Comparison of ENCODE assay signal across 9 mouse cellular contexts in the genomic region with DNA sequence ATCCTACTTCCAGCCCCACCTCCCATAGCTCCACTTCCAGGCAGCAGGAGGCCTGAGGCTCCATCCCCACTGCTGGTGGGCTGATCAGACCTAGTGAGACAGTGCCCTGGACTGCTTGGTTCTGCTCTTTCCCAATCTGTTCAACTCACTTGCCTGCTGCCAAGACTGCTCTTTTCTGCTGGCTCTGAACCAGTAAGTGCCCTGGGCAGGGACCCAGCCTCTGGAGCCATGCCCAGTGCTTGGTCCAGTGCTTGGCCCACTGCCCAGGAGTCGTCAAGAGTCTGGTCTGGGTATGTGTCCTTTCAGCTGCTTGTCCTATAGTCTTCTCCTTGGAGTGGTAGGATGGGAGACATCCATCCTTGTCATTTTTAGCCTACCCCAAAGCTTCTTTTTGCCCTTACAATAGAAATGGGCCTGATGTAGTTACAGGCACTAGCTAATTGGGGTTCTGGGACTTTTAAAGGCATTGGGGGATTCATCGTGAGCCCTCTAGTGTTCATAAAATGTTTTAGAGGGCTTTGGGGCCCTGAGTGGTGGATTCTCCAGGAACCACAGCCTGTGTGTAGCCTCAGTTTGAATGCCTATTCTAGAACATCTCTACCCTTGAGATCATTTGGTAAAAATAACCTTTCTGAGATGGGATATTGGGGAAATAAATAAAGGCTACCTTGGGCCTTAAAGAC.
A peak's percentile ranks its signal among the peaks of the same experiment; 100 is the strongest.
DNase-seq lines count a peak whose midpoint lies in the region; ATAC-seq and TF ChIP-seq lines count a peak whose summit lies in the region.
"Had no signal": no experiment of that assay in that cellular context is flagged by ENCODE, and none has a peak within 500 bp of the region (broad histone marks: within the 10 kb centered on the region; RNA-seq: fewer than 3 reads in every experiment).

No protein-coding gene starts in this region.

- TF ChIP-seq CTCF in C2C12 (IDR thresholded peaks at IDR 0.05; ENCODE audit: control insufficient read depth, insufficient read depth, insufficient read length), result no peak
- TF ChIP-seq CTCF in brain, embryonic 14.5 days (IDR thresholded peaks at IDR 0.05; ENCODE audit: borderline replicate concordance, extremely low read depth, insufficient read depth, insufficient read length), result no peak; the same call in 1 of the 2 replicates
- TF ChIP-seq CTCF in forebrain, postnatal 0 days (IDR thresholded peaks at IDR 0.05; ENCODE audit: low read depth), result peak; percentile 33
- TF ChIP-seq CTCF in lung, postnatal 0 days (IDR thresholded peaks at IDR 0.05), result peak; percentile 43

- H3K27me3 ChIP-seq in C2C12 (ENCODE audit: control insufficient read depth, insufficient read depth, insufficient read length), result no peaks in the 10 kb centered on the region
- no peaks in the 10 kb centered on the region for H3K27me3 ChIP-seq in forebrain, postnatal 0 days (ENCODE audit: insufficient read depth, low read length)
- H3K27me3 ChIP-seq in lung, postnatal 0 days (replicated peaks; ENCODE audit: insufficient read depth, low read length), result no peaks in the 10 kb centered on the region

- peak; percentile 85 for ATAC-seq in forebrain, postnatal 0 days
- ATAC-seq in lung, postnatal 0 days, result peak; percentile 91
- ATAC-seq in inflammation-experienced regulatory T-cells, adult 6 months, result no peak

- intact Hi-C loops in heart, postnatal 36 days (cut with DNase I), result loop anchor here (5.0 kb wide), 1 partner anchor 198 kb away; no protein-coding TSS in a partner anchor

- TF ChIP-seq EP300 in lung, postnatal 0 days (IDR thresholded peaks at IDR 0.05), result peak; percentile 36

- H3K4me3 ChIP-seq in C2C12 (ENCODE audit: insufficient read depth, poor library complexity, severe bottlenecking), result no peak overlapping the region
- no peak overlapping the region for H3K4me3 ChIP-seq in forebrain, postnatal 0 days (ENCODE audit: low read depth, low read length)
- H3K4me3 ChIP-seq in lung, postnatal 0 days (ENCODE audit: low read depth, low read length), result no peak overlapping the region
- H3K4me3 ChIP-seq: megakaryocyte, embryonic 14.5 days had no signal

- no peaks in the 10 kb centered on the region for H3K9me3 ChIP-seq in forebrain, postnatal 0 days (ENCODE audit: low read length)
- no peaks in the 10 kb centered on the region for H3K9me3 ChIP-seq in lung, postnatal 0 days (ENCODE audit: low read length)
- H3K9me3 ChIP-seq: megakaryocyte, embryonic 14.5 days had no signal

- peak overlapping the region; percentile 41 for H3ac ChIP-seq in C2C12 (ENCODE audit: control insufficient read depth, insufficient read length, low read depth)

- H3K9ac ChIP-seq in forebrain, postnatal 0 days, result no peak overlapping the region
- no peak overlapping the region for H3K9ac ChIP-seq in lung, postnatal 0 days (replicated peaks; ENCODE audit: low read depth)

- 17% methylated on average over 2 of the region's 2 CpGs for WGBS in forebrain, postnatal 0 days
- 26% methylated on average over 2 of the region's 2 CpGs for WGBS in lung, postnatal 0 days

- no peaks in the 10 kb centered on the region for H3K79me2 ChIP-seq in C2C12 (ENCODE audit: control insufficient read depth, insufficient read depth)

- H3K79me3 ChIP-seq in C2C12 (ENCODE audit: low read depth), result no peaks in the 10 kb centered on the region

- no peak overlapping the region for H3K4me2 ChIP-seq in forebrain, postnatal 0 days (ENCODE audit: low read depth)
- H3K4me2 ChIP-seq in lung, postnatal 0 days (replicated peaks; ENCODE audit: low read depth, low read length), result no peak overlapping the region

- H3K27ac ChIP-seq in forebrain, postnatal 0 days (ENCODE audit: low read depth, low read length), result no peak overlapping the region
- H3K27ac ChIP-seq in lung, postnatal 0 days (ENCODE audit: low read length), result no peak overlapping the region

- H3K4me1 ChIP-seq in forebrain, postnatal 0 days (ENCODE audit: insufficient read depth), result peaks cover 5% of the 10 kb centered on the region
- H3K4me1 ChIP-seq in lung, postnatal 0 days (ENCODE audit: insufficient read depth, low read depth, low read length), result 0 out of 2 replicates have a peak, but pooled peaks cover 3% of the 10 kb centered on the region

- peak; percentile 94 for DNase-seq in brain, embryonic 14.5 days (ENCODE audit: low read depth)
- DNase-seq in forebrain, postnatal 0 days, result peak; percentile 77
- peak; percentile 88 to 89 for DNase-seq in heart, postnatal 36 days
- peak; percentile 67 for DNase-seq in layer of hippocampus, adult 9-10 months (ENCODE audit: low spot score)
- DNase-seq in lung, postnatal 0 days (ENCODE audit: low spot score), result peak; percentile 91
- DNase-seq in right cerebral cortex, postnatal 36 days (ENCODE audit: low spot score in 2 of 2), result peak; percentile 76 to 79

- H3K36me3 ChIP-seq in C2C12 (ENCODE audit: control insufficient read depth, insufficient read depth), result no peaks in the 10 kb centered on the region
- no peaks in the 10 kb centered on the region for H3K36me3 ChIP-seq in forebrain, postnatal 0 days (ENCODE audit: insufficient read depth)
- no peaks in the 10 kb centered on the region for H3K36me3 ChIP-seq in lung, postnatal 0 days (ENCODE audit: insufficient read depth, low read length)

- TF ChIP-seq POLR2A in brain, embryonic 14.5 days (IDR thresholded peaks at IDR 0.05; ENCODE audit: borderline replicate concordance, extremely low read depth, insufficient read depth, insufficient read length, poor library complexity, severe bottlenecking), result no peak

TF ChIP-seq in C2C12, 6 proteins besides CTCF, POLR2A, EP300 and RAD21:
- TF ChIP-seq CEBPB (IDR thresholded peaks at IDR 0.05; ENCODE audit: low read depth) (peak; percentile 34), FOSL1 (IDR thresholded peaks at IDR 0.05; ENCODE audit: insufficient read depth, low read length, poor library complexity, severe bottlenecking) (no peak), USF1 (IDR thresholded peaks at IDR 0.05; ENCODE audit: low read depth) (no peak)

Comparison
In these comparisons a context has a peak if more than half of its experiments do, and no peak if none do; other contexts are left out.
1. CTCF ChIP-seq: peak in forebrain, postnatal 0 days (single experiment) and lung, postnatal 0 days (single experiment); none in C2C12 (single experiment) and brain, embryonic 14.5 days (single experiment).
2. Peak in every context shown above with its lines, with median percentiles within 50 percentile points of each other: DNase-seq.